Mouse (Mus musculus) bone marrow macrophage, adult 2 months (primary cell): Measurements from ENCODE around the gene Pa2g4. TPM values are rescaled to one million over a fixed set of nuclear protein-coding genes. Genes with fewer than 3 reads are reported as not detected.

Experiments
- H3K27ac ChIP-seq: 2 replicates; pipeline ENCODE4 v1.5.1; 2012; ENCODE audit warnings: low read depth, low read length; ENCODE audit not compliant: insufficient read depth
- H3K4me1 ChIP-seq: 2 replicates; pipeline ENCODE4 v1.6.1; 2012; ENCODE audit warnings: low read length; ENCODE audit not compliant: control insufficient read depth, insufficient read depth
- H3K4me3 ChIP-seq: 2 replicates; pipeline ENCODE4 v1.5.1; 2012; ENCODE audit warnings: mild to moderate bottlenecking, low read length, moderate library complexity; ENCODE audit not compliant: insufficient read depth
- CTCF ChIP-seq: IDR thresholded peaks from 2 replicates; pipeline ENCODE4 v1.5.1; 2012; ENCODE audit warnings: low read depth, mild to moderate bottlenecking, low read length, moderate library complexity
- POLR2A ChIP-seq: IDR thresholded peaks from 2 replicates; pipeline ENCODE4 v1.6.1; 2012; ENCODE audit warnings: mild to moderate bottlenecking, low read depth, low read length, borderline replicate concordance
- polyA plus RNA-seq: library from polyadenylated mRNA; stranded (reverse); fragments of >200 nt; gene quantifications from 2 replicates; pipeline ENCODE4 v1.2.4, GENCODE M21; 2012; ENCODE audit not compliant: missing spikeins, insufficient read depth, insufficient read length

Gene Pa2g4
- polyA plus RNA-seq, 1 experiment, result 70.1 TPM

- Histone ChIP-seq H3K27ac (no peak overlapping the region), H3K4me1 (peaks cover 12% of the 10 kb centered on the region), H3K4me3 (no peak overlapping the region)
- no peak for TF ChIP-seq CTCF
- no peak for TF ChIP-seq POLR2A
Observed at GRCm38 (mm10) chr10:128538340-128538870, 27.4 kb downstream of the Pa2g4 start.

DNA sequence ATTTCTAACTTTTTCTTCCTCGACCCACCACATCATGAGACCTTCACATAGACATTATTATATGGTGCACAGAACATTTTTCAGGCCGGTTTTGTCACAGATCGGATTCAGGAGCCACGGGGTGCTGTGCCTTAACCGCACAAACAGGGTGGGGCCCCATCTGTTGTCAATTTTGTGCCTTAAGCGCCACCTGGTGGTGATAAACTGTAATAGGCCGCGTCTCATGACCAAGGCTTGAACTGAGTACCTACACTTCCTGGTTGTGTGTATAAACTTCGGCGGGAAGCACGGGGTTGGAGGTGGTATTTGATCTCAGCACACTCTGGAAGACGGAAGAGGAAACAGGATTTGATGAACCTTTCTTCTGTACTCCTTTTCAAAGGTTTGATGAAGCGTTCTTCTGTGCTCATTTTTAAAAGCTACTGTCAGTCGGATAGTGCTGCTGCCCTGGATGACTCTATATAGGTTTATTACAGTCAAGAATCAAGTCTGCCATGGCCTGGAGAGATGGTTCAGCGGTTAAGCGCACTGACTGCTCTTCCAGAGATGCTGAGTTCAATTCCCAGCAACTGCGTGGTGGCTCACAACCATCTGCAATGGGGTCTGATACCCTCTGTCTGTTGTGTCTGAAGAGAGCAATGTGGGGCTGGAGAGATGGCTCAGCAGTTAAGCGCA lies 29.4 kb downstream of the Pa2g4 start:
- TF ChIP-seq CTCF (peak; percentile 67), POLR2A (no peak)
- H3K4me1 ChIP-seq, result peaks cover 19% of the 10 kb centered on the region
- peak overlapping the region; percentile 35 for H3K4me3 ChIP-seq
- peak overlapping the region; percentile 97 for H3K27ac ChIP-seq

- TF ChIP-seq POLR2A, result no peak
- no peak for TF ChIP-seq CTCF
- Histone ChIP-seq H3K27ac (peak overlapping the region; percentile 97), H3K4me3 (peak overlapping the region; percentile 31), H3K4me1 (peaks cover 24% of the 10 kb centered on the region)
Observed at GRCm38 (mm10) chr10:128535624-128536265, 30.0 kb downstream of the Pa2g4 start.

DNA sequence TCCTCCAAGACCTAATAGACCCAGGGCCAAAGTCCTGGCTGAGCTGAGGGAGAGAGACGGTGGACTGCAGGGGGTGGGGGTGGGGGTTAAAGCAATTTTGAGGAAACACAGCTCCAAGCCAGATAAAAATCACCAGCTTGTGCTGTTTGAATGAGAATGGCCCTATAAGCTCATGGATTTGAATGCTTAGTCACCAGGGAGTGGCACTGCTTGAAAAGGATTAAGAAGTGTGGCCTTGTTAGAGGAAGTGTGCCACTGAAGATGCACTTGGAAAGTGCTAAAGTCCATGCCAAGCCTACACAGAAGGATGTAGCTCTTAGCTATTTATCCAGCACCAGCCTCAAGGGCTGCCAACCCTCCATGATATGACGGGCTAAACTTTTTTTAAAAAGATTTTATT lies 30.6 kb downstream of the Pa2g4 start:
- TF ChIP-seq POLR2A, result no peak
- TF ChIP-seq CTCF, result no peak
- peaks cover 24% of the 10 kb centered on the region for H3K4me1 ChIP-seq
- H3K27ac ChIP-seq, result peak overlapping the region; percentile 97
- H3K4me3 ChIP-seq, result no peak overlapping the region

GRCm38 (mm10) chr10:128526366-128527356 lies 39.1 kb downstream of the Pa2g4 start:
- peak overlapping the region; percentile 72 for H3K27ac ChIP-seq
- H3K4me3 ChIP-seq, result peak overlapping the region; percentile 57
- TF ChIP-seq CTCF (no peak), POLR2A (no peak)
- H3K4me1 ChIP-seq, result peaks cover 37% of the 10 kb centered on the region

- peak within 1 kb of the TSS; percentile 72 for H3K27ac ChIP-seq
- TF ChIP-seq POLR2A, result no peak; the same call in 1 of the 2 replicates
- TF ChIP-seq CTCF, result no peak
- peaks cover 32% of the 10 kb centered on the region for H3K4me1 ChIP-seq
- H3K4me3 ChIP-seq, result peak within 1 kb of the TSS; percentile 83
Observed at GRCm38 (mm10) chr10:128525671-128526308, 40.0 kb downstream of the Pa2g4 start, which contains the start of gene Esyt1. Gene Esyt1, minus strand, starts transcription at chr10:128525871.

GRCm38 (mm10) chr10:128524732-128525662 lies 40.8 kb downstream of the Pa2g4 start:
- Histone ChIP-seq H3K4me1 (peaks cover 32% of the 10 kb centered on the region), H3K4me3 (peak overlapping the region; percentile 83), H3K27ac (peak overlapping the region; percentile 53)
- TF ChIP-seq POLR2A (0 out of 2 replicates have a peak, but pooled peaks have one; percentile 40), CTCF (no peak; the same call in 1 of the 2 replicates)

- Histone ChIP-seq H3K4me3 (peak overlapping the region; percentile 83), H3K27ac (no peak overlapping the region), H3K4me1 (peaks cover 24% of the 10 kb centered on the region)
- TF ChIP-seq POLR2A (no peak), CTCF (no peak)
Observed at GRCm38 (mm10) chr10:128524111-128524731, 41.6 kb downstream of the Pa2g4 start.
